Mouse (Mus musculus) heart, embryonic 14.5 days (tissue): ENCODE data around the gene Maml3. TPM values are rescaled to one million over a fixed set of nuclear protein-coding genes. Genes with fewer than 3 reads are reported as not detected.

ENCODE experiments used
- ATAC-seq: fragments of 200-750 bp; cut with Nextera tagmentation; 2 replicates; pipeline ENCODE4 v1.8.0; 2017; ENCODE audit warnings: low read depth, moderate TSS enrichment; ENCODE audit not compliant: insufficient number of reproducible peaks, insufficient read depth, low FRiP score
- H3K27ac ChIP-seq, 2 experiments: fragments of 200-500 bp in 1 of 2; fragments of 300-500 bp in 1 of 2; sonication (generic) in 1 of 2; replicated peaks in 1 of 2; 2 replicates each; pipeline ENCODE4 v1.5.1; 2012 to 2014; ENCODE audit warnings: low read depth in 2 of 2, low read length in 2 of 2, control low read depth in 1 of 2, mild to moderate bottlenecking in 1 of 2, mixed read lengths in 1 of 2; ENCODE audit not compliant: control insufficient read depth in 1 of 2, insufficient read depth in 1 of 2
- H3K27me3 ChIP-seq: fragments of 300-500 bp; sonication (generic); 2 replicates; pipeline ENCODE4 v1.6.1; 2014; ENCODE audit warnings: mild to moderate bottlenecking, low read length, control low read depth; ENCODE audit not compliant: control insufficient read depth, insufficient read depth
- H3K36me3 ChIP-seq: fragments of 300-500 bp; sonication (generic); 2 replicates; pipeline ENCODE4 v1.6.1; 2014; ENCODE audit warnings: mild to moderate bottlenecking, control low read depth, low read length, mixed read lengths; ENCODE audit not compliant: control insufficient read depth, insufficient read depth
- H3K4me1 ChIP-seq, 2 experiments: fragments of 200-500 bp in 1 of 2; fragments of 300-500 bp in 1 of 2; sonication (generic) in 1 of 2; 2 replicates each; pipeline ENCODE4 v1.6.1; 2012 to 2014; ENCODE audit warnings: low read length in 2 of 2, control low read depth in 1 of 2, mixed read lengths in 1 of 2; ENCODE audit not compliant: control insufficient read depth in 2 of 2, insufficient read depth in 2 of 2
- H3K4me2 ChIP-seq: fragments of 300-500 bp; sonication (generic); 2 replicates; pipeline ENCODE4 v1.6.1; 2014; ENCODE audit warnings: mild to moderate bottlenecking, low read length
- H3K4me3 ChIP-seq, 2 experiments: fragments of 200-500 bp in 1 of 2; fragments of 300-500 bp in 1 of 2; sonication (generic) in 1 of 2; 2 replicates each; pipeline ENCODE4 v1.5.1; 2012 to 2014; ENCODE audit warnings: low read length in 2 of 2, mild to moderate bottlenecking in 2 of 2, control low read depth in 1 of 2, low read depth in 1 of 2, moderate library complexity in 1 of 2; ENCODE audit not compliant: control insufficient read depth in 1 of 2, insufficient read depth in 1 of 2
- H3K9ac ChIP-seq: fragments of 300-500 bp; sonication (generic); 2 replicates; pipeline ENCODE4 v1.6.1; 2014; ENCODE audit warnings: mild to moderate bottlenecking, low read length
- H3K9me3 ChIP-seq: fragments of 300-500 bp; sonication (generic); 2 replicates; pipeline ENCODE4 v1.6.1; 2016; ENCODE audit warnings: low read length, control low read depth; ENCODE audit not compliant: control insufficient read depth
- WGBS: fragments of 180-500 bp; shearing (Covaris S2); extraction: QIAGEN DNeasy Blood & Tissue Kit; methylation state at CpG from one replicate; pipeline ENCODE4 v1.1.7; 2014; 5-methylcytosine and 5-hydroxymethylcytosine counted together
- polyA plus RNA-seq: library from polyadenylated mRNA; unstranded; fragments of >200 nt; fragmentation: Nextera tagmentation; extraction: Ambion mirVana; gene quantifications from 2 replicates; pipeline ENCODE4 v1.2.1, GENCODE M21; 2014

The Maml3 gene
- polyA plus RNA-seq, 1 experiment from 2014 or later: 2.9 TPM

- H3K4me3 ChIP-seq: no peak overlapping the region
- 90% methylated on average over 6 of the region's 6 CpGs for WGBS
- no peak for ATAC-seq
Observed at GRCm38 (mm10) chr3:51637326-51637725, 467.6 kb downstream of the Maml3 start.

GRCm38 (mm10) chr3:51636700-51637099, 468.2 kb downstream of the Maml3 start:
- H3K4me1 ChIP-seq: no peaks in the 10 kb centered on the region
- H3K4me2 ChIP-seq: no peak overlapping the region; the same call in 1 of the 2 replicates
- peak overlapping the region in 1 of 2 experiments; percentile 9; a peak in 1 of 4 replicates for H3K4me3 ChIP-seq
- no peaks in the 10 kb centered on the region for H3K36me3 ChIP-seq
- 0 out of 2 replicates have a peak, but pooled peaks cover 11% of the 10 kb centered on the region for H3K9me3 ChIP-seq
- no peak overlapping the region for H3K27ac ChIP-seq
- whole genome bisulfite sequencing: 74% methylated on average over 20 of the region's 20 CpGs
- H3K27me3 ChIP-seq: no peaks in the 10 kb centered on the region
- ATAC-seq: no peak
- H3K9ac ChIP-seq: no peak overlapping the region

More at GRCm38 (mm10) chr3:51637326-51637725, 467.6 kb downstream of the Maml3 start:
- H3K9me3 ChIP-seq: 0 out of 2 replicates have a peak, but pooled peaks cover 11% of the 10 kb centered on the region
- no peak overlapping the region for H3K27ac ChIP-seq
- H3K36me3 ChIP-seq: no peaks in the 10 kb centered on the region
- no peak overlapping the region for H3K4me2 ChIP-seq
- H3K9ac ChIP-seq: no peak overlapping the region
- no peaks in the 10 kb centered on the region for H3K27me3 ChIP-seq
- no peaks in the 10 kb centered on the region for H3K4me1 ChIP-seq

GRCm38 (mm10) chr3:51635960-51636359, 468.9 kb downstream of the Maml3 start:
- 67% methylated on average over 2 of the region's 2 CpGs for WGBS
- no peak overlapping the region for H3K27ac ChIP-seq
- no peaks in the 10 kb centered on the region for H3K36me3 ChIP-seq
- no peak overlapping the region for H3K4me3 ChIP-seq
- no peak overlapping the region for H3K9ac ChIP-seq
- ATAC-seq: no peak
- no peak overlapping the region for H3K4me2 ChIP-seq
- no peaks in the 10 kb centered on the region for H3K4me1 ChIP-seq
- peaks cover 17% of the 10 kb centered on the region for H3K9me3 ChIP-seq
- no peaks in the 10 kb centered on the region for H3K27me3 ChIP-seq

Other genes with a start within 250 kb of the Maml3 start
- gene Foxo1, start 163.3 kb upstream of the Maml3 start, polyA plus RNA-seq: 8.6 and 9.2 TPM in 2 replicates